Mouse (Mus musculus): ENCODE data around the gene Gm45021. TPM values are rescaled to one million over a fixed set of nuclear protein-coding genes. Genes with fewer than 3 reads are reported as not detected.

Gm45021 gene
- polyA plus RNA-seq, 2 experiments, result 0.78 to 0.94 TPM

GRCm38 (mm10) chr6:48595278-48595677 lies 5.9 kb downstream of the Gm45021 start:
- DNase-seq (ENCODE audit: low spot score) (no peak), ATAC-seq (ENCODE audit: low FRiP score, low read depth) (no peak)
- Histone ChIP-seq H3K9me3 (ENCODE audit: control insufficient read depth, low read length) (peaks cover 25% of the 10 kb centered on the region), H3K9ac (ENCODE audit: low read depth, low read length, severe bottlenecking) (peak overlapping the region; percentile 92; the same call in 1 of the 2 replicates), H3K4me3 (replicated peaks; ENCODE audit: low read length) (peak overlapping the region; percentile 82; the same call in 1 of the 2 replicates), H3K4me2 (replicated peaks; ENCODE audit: low read depth, low read length, severe bottlenecking) (peak overlapping the region; percentile 81; the same call in 1 of the 2 replicates), H3K27ac (replicated peaks; ENCODE audit: low read depth, low read length) (no peak overlapping the region), H3K27me3 (ENCODE audit: control insufficient read depth, insufficient read depth, low read length) (no peaks in the 10 kb centered on the region), H3K4me1 (ENCODE audit: control insufficient read depth, insufficient read depth, low read length) (peaks cover 13% of the 10 kb centered on the region; the same call in 1 of the 2 replicates), H3K36me3 (ENCODE audit: control insufficient read depth, insufficient read depth, low read length) (peaks cover 43% of the 10 kb centered on the region)
- WGBS, result 58% methylated on average over 1 of the region's 1 CpGs
- no peak for TF ChIP-seq POLR2A (IDR thresholded peaks at IDR 0.05; ENCODE audit: borderline replicate concordance, extremely low read depth, insufficient read depth, insufficient read length)

GRCm38 (mm10) chr6:48596545-48597232 lies 7.3 kb downstream of the Gm45021 start:
- H3K4me3 ChIP-seq (replicated peaks; ENCODE audit: low read length), result no peak overlapping the region
- WGBS, result 96% methylated on average over 44 of the region's 45 CpGs
- no peak for TF ChIP-seq POLR2A (IDR thresholded peaks at IDR 0.05; ENCODE audit: borderline replicate concordance, extremely low read depth, insufficient read depth, insufficient read length)

GRCm38 (mm10) chr6:48597233-48597625 lies 7.8 kb downstream of the Gm45021 start:
- DNase-seq (ENCODE audit: low spot score) (no peak), ATAC-seq (ENCODE audit: low FRiP score, low read depth) (no peak)
- Histone ChIP-seq H3K4me3 (replicated peaks; ENCODE audit: low read length) (no peak overlapping the region), H3K9me3 (ENCODE audit: control insufficient read depth, low read length) (peaks cover 25% of the 10 kb centered on the region), H3K4me1 (ENCODE audit: control insufficient read depth, insufficient read depth, low read length) (peaks cover 13% of the 10 kb centered on the region; the same call in 1 of the 2 replicates), H3K4me2 (replicated peaks; ENCODE audit: low read depth, low read length, severe bottlenecking) (no peak overlapping the region), H3K27ac (replicated peaks; ENCODE audit: low read depth, low read length) (no peak overlapping the region), H3K27me3 (ENCODE audit: control insufficient read depth, insufficient read depth, low read length) (no peaks in the 10 kb centered on the region), H3K36me3 (ENCODE audit: control insufficient read depth, insufficient read depth, low read length) (peaks cover 43% of the 10 kb centered on the region), H3K9ac (ENCODE audit: low read depth, low read length, severe bottlenecking) (no peak overlapping the region)
- TF ChIP-seq POLR2A (IDR thresholded peaks at IDR 0.05; ENCODE audit: borderline replicate concordance, extremely low read depth, insufficient read depth, insufficient read length), result no peak
- 95% methylated on average over 27 of the region's 27 CpGs for WGBS

More at GRCm38 (mm10) chr6:48596545-48597232, 7.3 kb downstream of the Gm45021 start:
- Histone ChIP-seq H3K9me3 (ENCODE audit: control insufficient read depth, low read length) (peaks cover 25% of the 10 kb centered on the region), H3K4me1 (ENCODE audit: control insufficient read depth, insufficient read depth, low read length) (peaks cover 13% of the 10 kb centered on the region; the same call in 1 of the 2 replicates), H3K27me3 (ENCODE audit: control insufficient read depth, insufficient read depth, low read length) (no peaks in the 10 kb centered on the region), H3K36me3 (ENCODE audit: control insufficient read depth, insufficient read depth, low read length) (peaks cover 43% of the 10 kb centered on the region), H3K27ac (replicated peaks; ENCODE audit: low read depth, low read length) (no peak overlapping the region), H3K9ac (ENCODE audit: low read depth, low read length, severe bottlenecking) (no peak overlapping the region), H3K4me2 (replicated peaks; ENCODE audit: low read depth, low read length, severe bottlenecking) (no peak overlapping the region)
- ATAC-seq (ENCODE audit: low FRiP score, low read depth), result no peak
- DNase-seq (ENCODE audit: low spot score), result no peak

GRCm38 (mm10) chr6:48600594-48600993 lies 11.2 kb downstream of the Gm45021 start:
- Histone ChIP-seq H3K4me2 (replicated peaks; ENCODE audit: low read depth, low read length, severe bottlenecking) (no peak overlapping the region), H3K4me3 (replicated peaks; ENCODE audit: low read length) (no peak overlapping the region), H3K4me1 (ENCODE audit: control insufficient read depth, insufficient read depth, low read length) (0 out of 2 replicates have a peak, but pooled peaks cover 7% of the 10 kb centered on the region), H3K9me3 (ENCODE audit: control insufficient read depth, low read length) (peaks cover 25% of the 10 kb centered on the region), H3K27me3 (ENCODE audit: control insufficient read depth, insufficient read depth, low read length) (no peaks in the 10 kb centered on the region), H3K36me3 (ENCODE audit: control insufficient read depth, insufficient read depth, low read length) (peaks cover 43% of the 10 kb centered on the region), H3K27ac (replicated peaks; ENCODE audit: low read depth, low read length) (no peak overlapping the region), H3K9ac (ENCODE audit: low read depth, low read length, severe bottlenecking) (no peak overlapping the region)
- no peak for TF ChIP-seq POLR2A (IDR thresholded peaks at IDR 0.05; ENCODE audit: borderline replicate concordance, extremely low read depth, insufficient read depth, insufficient read length)
- ATAC-seq (ENCODE audit: low FRiP score, low read depth) (no peak), DNase-seq (ENCODE audit: low spot score) (no peak)
- WGBS, result 90% methylated on average over 1 of the region's 1 CpGs

GRCm38 (mm10) chr6:48601271-48602079 lies 12.1 kb downstream of the Gm45021 start, which contains the start of gene Zfp775:
Gene Zfp775, plus strand, starts transcription at chr6:48602063.
- Histone ChIP-seq H3K27me3 (ENCODE audit: control insufficient read depth, insufficient read depth, low read length) (no peaks in the 10 kb centered on the region), H3K4me2 (replicated peaks; ENCODE audit: low read depth, low read length, severe bottlenecking) (peak within 1 kb of the TSS; percentile 94), H3K27ac (replicated peaks; ENCODE audit: low read depth, low read length) (peak within 1 kb of the TSS; percentile 67), H3K9me3 (ENCODE audit: control insufficient read depth, low read length) (peaks cover 20% of the 10 kb centered on the region), H3K4me3 (replicated peaks; ENCODE audit: low read length) (peak within 1 kb of the TSS; percentile 73), H3K36me3 (ENCODE audit: control insufficient read depth, insufficient read depth, low read length) (peaks cover 38% of the 10 kb centered on the region), H3K4me1 (ENCODE audit: control insufficient read depth, insufficient read depth, low read length) (0 out of 2 replicates have a peak, but pooled peaks cover 7% of the 10 kb centered on the region), H3K9ac (ENCODE audit: low read depth, low read length, severe bottlenecking) (peak within 1 kb of the TSS; percentile 79)
- peak; percentile 95 for DNase-seq (ENCODE audit: low spot score)
- peak; percentile 100 for ATAC-seq (ENCODE audit: low FRiP score, low read depth)
- 7% methylated on average over 42 of the region's 42 CpGs for WGBS
- 0 out of 2 replicates have a peak, but pooled peaks have one; percentile 34 for TF ChIP-seq POLR2A (IDR thresholded peaks at IDR 0.05; ENCODE audit: borderline replicate concordance, extremely low read depth, insufficient read depth, insufficient read length)

Data from limb, embryonic 14.5 days (tissue).